Mouse (Mus musculus) myocyte (in vitro differentiated cells): ENCODE data around the gene Zdhhc4.

Source experiments
- CEBPB ChIP-seq: IDR thresholded peaks from 2 replicates; pipeline ENCODE4 v1.6.1; 2011; ENCODE audit warnings: mild to moderate bottlenecking, moderate library complexity; ENCODE audit not compliant: poor library complexity, insufficient read depth, severe bottlenecking
- E2F4 ChIP-seq: IDR thresholded peaks from one replicate; pipeline ENCODE4 v1.6.1; 2011; ENCODE audit warnings: mild to moderate bottlenecking, control low read depth, moderate library complexity; ENCODE audit not compliant: insufficient read depth
- MAX ChIP-seq: IDR thresholded peaks from one replicate; pipeline ENCODE4 v1.6.1; 2011; ENCODE audit warnings: low read depth, mild to moderate bottlenecking, control low read depth
- MYOD1 ChIP-seq, 3 experiments: IDR thresholded peaks; one replicate each; pipeline ENCODE4 v1.6.1; 2011; ENCODE audit warnings: control low read depth in 2 of 3, low read depth in 2 of 3, mild to moderate bottlenecking in 2 of 3, moderate library complexity in 1 of 3; ENCODE audit not compliant: insufficient read length in 2 of 3, control insufficient read depth in 1 of 3
- MYOG ChIP-seq, 3 experiments: IDR thresholded peaks; one replicate each; pipeline ENCODE4 v1.6.1; 2011; ENCODE audit warnings: control low read depth in 2 of 3, low read depth in 2 of 3, mild to moderate bottlenecking in 2 of 3; ENCODE audit not compliant: insufficient read length in 2 of 3, control insufficient read depth in 1 of 3, insufficient read depth in 1 of 3
- POLR2A ChIP-seq: IDR thresholded peaks from one replicate; pipeline ENCODE4 v1.6.1; 2011; ENCODE audit warnings: low read depth, mild to moderate bottlenecking, control low read depth, moderate library complexity; ENCODE audit not compliant: insufficient read length
- POLR2AphosphoS2 ChIP-seq: IDR thresholded peaks from one replicate; pipeline ENCODE4 v1.6.1; 2011; ENCODE audit warnings: low read depth, control low read depth; ENCODE audit not compliant: insufficient read length
- REST ChIP-seq: IDR thresholded peaks from one replicate; pipeline ENCODE4 v1.6.1; 2011; ENCODE audit warnings: mild to moderate bottlenecking, control low read depth, moderate library complexity; ENCODE audit not compliant: insufficient read depth, insufficient read length
- SRF ChIP-seq: IDR thresholded peaks from one replicate; pipeline ENCODE4 v1.6.1; 2011; ENCODE audit warnings: low read depth; ENCODE audit not compliant: control insufficient read depth, insufficient read length
- TCF12 ChIP-seq: IDR thresholded peaks from one replicate; pipeline ENCODE4 v1.6.1; 2011; ENCODE audit warnings: mild to moderate bottlenecking, control low read depth; ENCODE audit not compliant: poor library complexity, insufficient read depth, severe bottlenecking
- TCF3 ChIP-seq: IDR thresholded peaks from one replicate; pipeline ENCODE4 v1.6.1; 2011; ENCODE audit warnings: low read depth, control low read depth; ENCODE audit not compliant: insufficient read length
- USF1 ChIP-seq: IDR thresholded peaks from one replicate; pipeline ENCODE4 v1.6.1; 2011; ENCODE audit warnings: low read depth, mild to moderate bottlenecking, control low read depth, moderate library complexity

DNA sequence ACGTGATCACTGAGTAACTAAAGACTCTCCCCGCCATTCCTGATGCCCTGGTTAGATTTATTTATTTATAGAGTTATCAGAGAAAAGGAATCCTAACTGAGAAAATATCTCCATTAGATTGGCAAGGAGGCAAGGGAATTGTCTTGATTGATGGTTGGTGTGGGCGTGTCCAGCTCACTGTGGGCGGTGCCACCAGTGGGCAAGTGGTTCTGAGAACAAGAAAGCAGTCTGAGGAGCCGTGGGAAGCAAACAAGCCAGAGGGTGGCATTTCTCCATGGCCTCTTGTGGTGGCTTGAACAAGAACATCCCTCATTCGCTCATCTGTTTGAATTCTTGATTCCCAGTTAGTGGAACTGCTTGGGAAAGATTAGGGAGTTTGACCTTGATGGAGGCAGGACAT is 10.5 kb upstream of the Zdhhc4 start:
- TF ChIP-seq USF1 (no peak), POLR2A (no peak), TCF12 (no peak), MAX (no peak), SRF (no peak), REST (no peak), POLR2AphosphoS2 (no peak), MYOD1 (IDR thresholded peaks at IDR 0.05; ENCODE audit: control insufficient read depth in 1 of 3, insufficient read length in 2 of 3, low read depth in 2 of 3) (no peak), TCF3 (no peak), MYOG (IDR thresholded peaks at IDR 0.05; ENCODE audit: control insufficient read depth in 1 of 3, insufficient read depth in 1 of 3, insufficient read length in 2 of 3, low read depth in 2 of 3) (no peak), E2F4 (no peak), CEBPB (no peak)
